Mouse (Mus musculus) embryo, embryonic 9.5 days (tissue): Measurements from ENCODE around the gene 3110018I06Rik.

Experiments
- DNase-seq: peaks from one replicate; pipeline ENCODE4 v3.0.0-alpha.2; 2017; ENCODE audit errors: extremely low spot score

Gene 3110018I06Rik

GRCm38 (mm10) chr12:107488371-107488770, at the start of gene 3110018I06Rik:
Gene 3110018I06Rik, plus strand, starts transcription at chr12:107488632.
- no peak for DNase-seq

DNA sequence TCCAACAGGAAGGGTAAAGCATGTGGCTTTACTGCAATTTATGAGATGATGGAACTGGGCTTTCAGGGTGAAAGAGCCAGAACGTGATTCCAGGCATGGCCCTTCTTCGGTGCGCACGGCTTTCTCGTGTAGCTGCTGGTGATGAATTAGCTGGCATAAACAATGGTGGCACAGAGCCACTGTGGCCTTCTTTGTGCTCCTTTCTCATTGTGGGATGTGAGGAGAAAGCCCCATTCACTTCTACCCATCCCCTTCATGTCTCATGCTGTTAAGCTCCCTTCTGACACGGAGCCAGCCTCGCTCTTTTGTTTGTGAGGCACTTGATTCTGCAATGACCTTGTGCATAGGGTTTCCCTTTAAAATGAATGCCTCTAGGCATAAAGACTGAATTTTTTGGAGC, 43.8 kb upstream of the 3110018I06Rik start:
- DNase-seq: no peak

- DNase-seq: no peak
Measured at GRCm38 (mm10) chr12:107457835-107458234, 30.6 kb upstream of the 3110018I06Rik start.

GRCm38 (mm10) chr12:107464731-107465130, 23.7 kb upstream of the 3110018I06Rik start:
- DNase-seq: peak; percentile 51

- no peak for DNase-seq
Measured at GRCm38 (mm10) chr12:107476441-107477291, 11.8 kb upstream of the 3110018I06Rik start.

- DNase-seq: no peak
Measured at GRCm38 (mm10) chr12:107479350-107479749, 9.1 kb upstream of the 3110018I06Rik start.

DNA sequence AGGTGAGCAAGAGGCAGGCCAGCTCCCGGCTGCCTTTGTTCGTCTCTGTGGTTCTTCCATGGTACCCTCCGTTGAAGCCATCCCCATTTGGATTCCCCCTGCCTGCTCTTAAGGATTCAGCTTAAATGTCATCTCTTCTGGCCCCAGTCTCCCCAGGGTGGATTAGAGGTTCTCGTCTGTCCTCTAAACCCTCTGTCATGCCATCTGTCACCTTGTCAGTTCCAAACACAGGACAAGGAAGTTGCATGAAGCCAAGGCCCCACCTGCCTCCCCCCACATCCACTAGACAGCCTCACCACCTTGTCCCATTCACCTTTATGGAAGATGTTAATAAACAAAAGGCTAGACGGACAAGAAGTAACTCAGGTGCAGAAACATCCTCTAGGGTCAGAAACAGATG, 5.4 kb upstream of the 3110018I06Rik start:
- no peak for DNase-seq

GRCm38 (mm10) chr12:107491344-107491743, 2.9 kb downstream of the 3110018I06Rik start:
- no peak for DNase-seq

- DNase-seq: no peak
Measured at GRCm38 (mm10) chr12:107496924-107497323, 8.5 kb downstream of the 3110018I06Rik start.

GRCm38 (mm10) chr12:107509661-107510237, 21.3 kb downstream of the 3110018I06Rik start:
- DNase-seq: no peak

DNA sequence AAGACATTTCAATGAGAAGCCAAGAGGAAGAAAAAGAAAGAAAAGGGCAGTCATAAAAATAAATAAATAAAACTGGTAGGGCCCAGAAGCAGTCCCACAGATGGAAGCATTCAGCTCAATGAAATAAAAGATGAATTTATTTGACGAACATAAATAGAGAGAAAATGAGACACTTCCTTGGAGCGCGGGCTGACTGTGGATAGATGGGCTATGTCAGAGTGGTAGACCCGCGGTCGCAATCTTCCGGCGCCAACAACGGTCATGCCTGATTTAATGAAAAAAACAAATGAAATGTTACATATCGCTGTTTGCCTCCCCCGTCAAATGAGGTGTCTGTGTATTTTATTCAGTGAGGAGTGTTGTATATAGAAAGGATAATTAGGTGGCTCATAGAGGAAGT, 22.7 kb downstream of the 3110018I06Rik start:
- no peak for DNase-seq

GRCm38 (mm10) chr12:107516265-107517217, 28.1 kb downstream of the 3110018I06Rik start:
- peak; percentile 45 for DNase-seq

DNA sequence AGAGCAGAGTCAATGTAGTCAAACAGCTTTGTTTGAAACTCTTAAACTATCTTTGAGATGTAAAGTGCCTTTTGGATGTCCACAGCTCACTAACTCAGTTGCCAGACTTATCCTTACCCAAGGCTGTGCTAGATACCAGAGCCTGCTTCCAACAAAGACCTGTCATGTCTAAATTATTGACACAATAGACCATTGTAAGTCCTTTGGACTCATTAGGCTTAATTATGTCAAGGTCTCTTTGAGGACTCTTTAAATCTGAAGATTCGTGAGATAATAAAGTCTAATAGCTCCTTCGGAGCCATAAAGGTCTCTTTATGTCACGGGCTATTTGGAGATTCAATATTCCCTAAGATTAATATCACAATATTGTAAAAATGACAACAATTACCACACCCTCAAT, 32.5 kb downstream of the 3110018I06Rik start:
- no peak for DNase-seq

DNA sequence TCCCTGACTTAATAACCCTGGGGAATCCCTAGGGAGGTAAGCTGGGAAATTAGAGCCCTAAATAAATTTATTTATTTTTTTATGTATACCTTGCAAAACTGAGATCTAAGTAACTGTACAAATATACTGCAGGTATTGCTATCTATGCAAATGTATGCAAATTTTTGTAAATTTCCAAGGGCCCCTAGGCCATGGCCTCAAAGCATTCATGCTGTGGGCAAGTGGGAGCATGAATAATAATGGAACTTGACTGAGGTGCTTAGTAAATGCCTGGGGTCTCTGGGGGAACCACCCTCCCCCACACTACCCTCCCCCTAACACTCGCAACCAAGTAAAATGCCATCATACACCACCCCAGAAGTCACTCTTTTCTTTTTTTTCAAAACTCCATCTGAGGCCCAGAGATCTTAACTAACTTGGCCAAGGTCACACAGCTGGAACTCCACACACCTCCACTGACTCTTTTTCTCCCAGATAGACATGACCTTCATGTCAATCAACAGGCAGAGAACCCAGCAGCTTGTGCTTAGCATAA, 40.0 kb downstream of the 3110018I06Rik start:
- no peak for DNase-seq

DNA sequence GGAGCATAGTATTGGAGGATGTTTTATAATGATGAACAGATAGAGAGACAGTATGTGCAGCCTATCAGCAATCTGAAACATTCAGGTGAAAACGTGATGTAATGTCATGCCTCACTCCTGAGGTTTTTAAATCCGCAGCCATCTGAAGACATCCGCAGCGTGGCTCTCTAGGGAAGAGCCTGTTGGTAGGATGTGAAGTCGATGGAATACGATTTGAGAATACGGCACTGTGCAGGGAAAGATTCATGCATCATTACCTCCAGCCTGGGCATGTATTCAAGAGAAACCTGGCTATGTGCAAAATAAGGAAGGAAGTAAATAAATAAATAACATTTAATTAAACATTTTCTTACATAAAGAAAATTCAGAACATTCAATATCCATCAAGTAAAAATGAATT, 44.4 kb downstream of the 3110018I06Rik start:
- no peak for DNase-seq
